Mouse (Mus musculus) spleen, adult 2 months (tissue): ENCODE data around the gene Creb3l1. TPM values are rescaled to one million over a fixed set of nuclear protein-coding genes. Genes with fewer than 3 reads are reported as not detected.

Experiments
- DNase-seq, 2 experiments: peaks; one replicate each; pipeline versions ENCODE4 v3.0.0 to v3.0.0-alpha.2; 2012 to 2021; ENCODE audit warnings: low spot score in 2 of 2, low read depth in 1 of 2
- H3K27ac ChIP-seq: fragments of 200-500 bp; 2 replicates; pipeline ENCODE4 v1.5.1; 2012; ENCODE audit warnings: low read length, inconsistent platforms; ENCODE audit not compliant: insufficient read depth
- H3K27me3 ChIP-seq: fragments of 200-500 bp; 2 replicates; pipeline ENCODE4 v1.6.1; 2012; ENCODE audit warnings: mild to moderate bottlenecking, moderate library complexity, low read length, inconsistent platforms; ENCODE audit not compliant: control insufficient read depth, insufficient read depth
- H3K36me3 ChIP-seq: fragments of 200-500 bp; 2 replicates; pipeline ENCODE4 v1.6.1; 2012; ENCODE audit warnings: mild to moderate bottlenecking, low read length, inconsistent platforms; ENCODE audit not compliant: control insufficient read depth, insufficient read depth
- H3K4me1 ChIP-seq: fragments of 200-500 bp; 2 replicates; pipeline ENCODE4 v1.6.1; 2011; ENCODE audit warnings: inconsistent platforms; ENCODE audit not compliant: control insufficient read depth, insufficient read depth, insufficient read length
- H3K4me3 ChIP-seq: fragments of 200-500 bp; 2 replicates; pipeline ENCODE4 v1.5.1; 2011; ENCODE audit warnings: mild to moderate bottlenecking, inconsistent platforms; ENCODE audit not compliant: insufficient read depth, insufficient read length; ENCODE audit errors: extremely low read depth
- CTCF ChIP-seq: fragments of 200-500 bp; IDR thresholded peaks from 2 replicates; pipeline ENCODE4 v1.5.1; 2011; ENCODE audit warnings: mild to moderate bottlenecking, inconsistent platforms; ENCODE audit not compliant: insufficient read depth, insufficient read length, insufficient replicate concordance; ENCODE audit errors: extremely low read depth
- POLR2A ChIP-seq: fragments of 200-500 bp; IDR thresholded peaks from 2 replicates; pipeline ENCODE4 v1.6.1; 2011; ENCODE audit warnings: low read depth, low read length, inconsistent platforms
- WGBS: fragments of 180-500 bp; shearing (Covaris S2); methylation state at CpG from one replicate; pipeline ENCODE4 v1.1.7; 2018; 5-methylcytosine and 5-hydroxymethylcytosine counted together
- polyA plus RNA-seq: library from polyadenylated mRNA; depleted of rRNA; stranded (reverse); fragments of >200 nt; gene quantifications from 2 replicates; pipeline ENCODE4 v1.2.3, GENCODE M21; 2012

Gene Creb3l1
- polyA plus RNA-seq, 1 experiment, result 4.0 TPM

DNA sequence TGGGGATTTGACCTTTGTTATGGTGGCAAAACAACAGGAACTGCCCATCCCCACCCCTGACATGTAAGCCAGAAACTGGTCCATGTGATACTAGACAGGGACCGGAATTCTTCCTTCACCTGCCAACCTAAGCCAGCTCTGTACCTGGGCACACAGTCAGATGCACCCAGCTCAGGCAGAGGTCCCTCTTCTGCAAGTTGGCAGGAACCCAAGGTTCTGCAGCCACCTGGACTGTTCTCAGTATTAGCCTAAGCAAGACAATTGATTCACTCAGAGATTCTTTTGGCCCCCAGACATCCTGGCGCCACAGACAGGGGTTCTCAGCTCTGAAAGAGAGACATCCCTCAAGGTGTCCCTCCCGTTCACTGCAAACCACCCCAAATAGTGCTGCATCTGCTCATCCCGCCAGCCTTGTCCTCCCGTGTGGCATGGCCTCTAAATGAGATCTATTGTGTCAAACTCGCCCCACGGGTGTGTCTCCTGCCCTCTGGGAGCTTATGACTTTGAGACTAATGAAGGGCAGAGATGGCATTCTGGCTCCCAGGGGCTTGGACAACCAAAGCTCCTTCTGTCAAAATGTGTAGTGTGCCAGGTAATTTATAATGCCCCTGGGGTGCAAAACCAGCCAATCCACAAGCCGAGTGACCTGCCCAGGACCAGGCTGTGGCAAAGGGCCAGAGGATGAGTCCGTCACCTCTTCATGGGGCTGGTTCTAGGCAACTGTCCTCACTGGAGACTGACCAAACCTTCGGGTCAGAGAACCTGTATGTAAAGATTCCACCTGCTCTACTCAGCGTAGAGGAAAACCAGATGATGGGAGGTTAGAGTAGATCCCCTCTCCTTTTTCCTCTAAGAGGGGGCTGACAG, 64.5 kb downstream of the Creb3l1 start:
- no peak overlapping the region for H3K4me3 ChIP-seq
- H3K27me3 ChIP-seq, result no peaks in the 10 kb centered on the region
- 73% methylated on average over 11 of the region's 11 CpGs for WGBS

GRCm38 (mm10) chr2:91958701-91959457, 65.4 kb downstream of the Creb3l1 start:
- Histone ChIP-seq H3K27ac (no peak overlapping the region), H3K36me3 (peaks cover 1% of the 10 kb centered on the region), H3K27me3 (no peaks in the 10 kb centered on the region), H3K4me1 (peaks cover 46% of the 10 kb centered on the region), H3K4me3 (no peak overlapping the region)
- 45% methylated on average over 10 of the region's 10 CpGs for WGBS
- TF ChIP-seq CTCF, result peak; percentile 72; the same call in 1 of the 2 replicates
- TF ChIP-seq POLR2A, result no peak
- peak in 1 of 2 experiments; percentile 45 for DNase-seq

More for the DNA sequence above, 64.5 kb downstream of the Creb3l1 start:
- H3K36me3 ChIP-seq, result peaks cover 1% of the 10 kb centered on the region
- peaks cover 52% of the 10 kb centered on the region for H3K4me1 ChIP-seq
- TF ChIP-seq POLR2A (no peak), CTCF (no peak)
- no peak for DNase-seq
- peak overlapping the region; percentile 58; the same call in 1 of the 2 replicates for H3K27ac ChIP-seq

DNA sequence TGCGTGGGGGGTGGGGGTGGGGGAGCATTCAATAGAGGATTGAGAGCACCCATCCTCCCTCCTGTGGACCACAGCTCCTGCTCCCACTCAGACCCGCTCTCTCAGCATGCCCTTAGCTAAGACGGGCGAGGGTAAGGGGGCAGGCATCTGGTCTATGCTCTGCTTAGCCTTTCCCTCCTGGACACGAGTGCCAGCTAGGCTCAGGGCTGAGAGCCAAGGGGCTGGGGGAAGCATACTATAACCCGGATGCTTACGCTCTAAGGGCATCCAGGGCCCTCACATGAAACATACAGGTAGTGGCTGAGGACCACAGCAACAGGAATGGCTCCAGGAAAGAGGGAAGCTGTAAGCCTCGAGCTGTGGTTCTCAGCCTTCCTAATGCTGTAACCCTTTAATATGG, 66.3 kb downstream of the Creb3l1 start:
- H3K27me3 ChIP-seq, result no peaks in the 10 kb centered on the region
- 82% methylated on average over 8 of the region's 8 CpGs for WGBS
- H3K27ac ChIP-seq, result no peak overlapping the region; the same call in 1 of the 2 replicates
- peaks cover 1% of the 10 kb centered on the region for H3K36me3 ChIP-seq
- TF ChIP-seq CTCF, result no peak
- TF ChIP-seq POLR2A, result no peak
- DNase-seq, result no peak
- H3K4me1 ChIP-seq, result peaks cover 45% of the 10 kb centered on the region
- no peak overlapping the region for H3K4me3 ChIP-seq

GRCm38 (mm10) chr2:91957096-91957495, 67.2 kb downstream of the Creb3l1 start:
- no peaks in the 10 kb centered on the region for H3K27me3 ChIP-seq

DNA sequence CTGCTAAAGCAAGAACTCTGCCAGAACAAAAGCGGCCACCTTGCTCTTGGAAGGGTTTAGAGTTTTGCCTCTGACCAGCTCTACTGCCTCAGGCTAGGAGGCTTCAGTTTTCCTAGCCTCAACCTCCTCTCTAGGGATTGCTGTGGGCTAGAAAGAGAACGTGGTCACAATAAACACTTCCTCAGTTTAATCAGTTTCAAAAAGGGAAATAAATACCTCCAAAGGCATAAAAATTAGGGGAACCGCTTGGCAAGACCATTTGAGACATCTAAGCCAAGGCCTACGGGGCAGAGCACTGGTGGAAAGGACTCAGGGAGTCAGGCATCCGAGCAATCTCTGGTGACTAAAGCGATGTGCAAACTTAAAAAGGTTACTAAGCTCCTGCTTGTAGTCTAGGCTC, 68.4 kb downstream of the Creb3l1 start:
- WGBS, result 56% methylated on average over 6 of the region's 6 CpGs
- H3K4me1 ChIP-seq, result peaks cover 38% of the 10 kb centered on the region

More at GRCm38 (mm10) chr2:91957096-91957495, 67.2 kb downstream of the Creb3l1 start:
- TF ChIP-seq CTCF (no peak), POLR2A (no peak)
- Histone ChIP-seq H3K4me1 (peaks cover 45% of the 10 kb centered on the region), H3K27ac (0 out of 2 replicates have a peak overlapping the region, but pooled peaks have one; percentile 12), H3K36me3 (peaks cover 1% of the 10 kb centered on the region), H3K4me3 (no peak overlapping the region)
- 8% methylated on average over 4 of the region's 4 CpGs for WGBS
- no peak for DNase-seq

GRCm38 (mm10) chr2:91955121-91955591, 69.1 kb downstream of the Creb3l1 start:
- Histone ChIP-seq H3K4me3 (no peak overlapping the region), H3K27ac (no peak overlapping the region; the same call in 1 of the 2 replicates), H3K27me3 (no peaks in the 10 kb centered on the region), H3K36me3 (peaks cover 1% of the 10 kb centered on the region), H3K4me1 (peaks cover 39% of the 10 kb centered on the region)
- 79% methylated on average over 4 of the region's 4 CpGs for WGBS
- no peak for TF ChIP-seq POLR2A
- no peak for DNase-seq

More for the DNA sequence above, 68.4 kb downstream of the Creb3l1 start:
- H3K4me3 ChIP-seq, result no peak overlapping the region
- DNase-seq, result no peak
- no peak overlapping the region for H3K27ac ChIP-seq
- H3K27me3 ChIP-seq, result no peaks in the 10 kb centered on the region
- TF ChIP-seq CTCF (no peak), POLR2A (no peak)
- peaks cover 1% of the 10 kb centered on the region for H3K36me3 ChIP-seq
